Mouse (Mus musculus) CH12.LX (cell line): ENCODE data around the gene Hpse.

Experiments
- CTCF ChIP-seq, 2 experiments: IDR thresholded peaks in 1 of 2; conservative IDR thresholded peaks in 1 of 2; 2 replicates each; pipeline ENCODE4 v1.5.1; 2011 to 2012; ENCODE audit warnings: low read depth in 2 of 2, low read length in 2 of 2, improper control_type of control experiment in 1 of 2, inconsistent platforms in 1 of 2, mild to moderate bottlenecking in 1 of 2, moderate library complexity in 1 of 2
- KAT2A ChIP-seq: IDR thresholded peaks from 2 replicates; pipeline ENCODE4 v1.6.1; 2012; ENCODE audit warnings: low read length, improper control_type of control experiment, inconsistent platforms; ENCODE audit not compliant: insufficient replicate concordance
- MAFK ChIP-seq: IDR thresholded peaks from 2 replicates; pipeline ENCODE4 v1.6.1; 2011; ENCODE audit warnings: low read length, improper control_type of control experiment; ENCODE audit not compliant: insufficient replicate concordance
- POLR2A ChIP-seq: IDR thresholded peaks from 2 replicates; pipeline ENCODE4 v1.6.1; 2011; ENCODE audit warnings: low read depth, mild to moderate bottlenecking, improper control_type of control experiment, low read length

DNA sequence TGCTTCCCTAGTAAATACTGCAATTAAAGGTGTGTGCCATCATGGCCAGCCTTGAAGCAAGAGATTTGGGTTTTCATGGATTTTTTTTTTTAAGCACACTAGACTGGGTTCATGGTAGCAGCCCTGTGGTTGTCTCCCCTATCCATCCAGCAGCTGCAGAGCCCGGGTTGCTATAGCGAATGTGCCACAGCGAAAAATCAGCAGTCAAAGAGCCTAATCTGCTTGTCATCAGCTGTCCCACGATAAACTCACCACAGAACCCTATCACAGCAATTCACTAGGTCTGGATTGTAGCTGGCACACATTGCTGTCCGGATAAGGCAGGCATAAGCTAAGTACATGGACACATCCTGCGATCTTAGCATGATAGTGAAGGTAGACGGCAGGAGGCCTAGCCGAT, 17.4 kb upstream of the Hpse start:
- TF ChIP-seq KAT2A (no peak), POLR2A (no peak), CTCF (conservative IDR thresholded peaks at IDR 0.05 in 1 of 2, IDR thresholded peaks at IDR 0.05 in 1 of 2; ENCODE audit: low read depth in 2 of 2, low read length in 2 of 2) (no peak), MAFK (no peak)
